Mouse (Mus musculus): ENCODE results near the gene Fndc9. TPM values are rescaled to one million over a fixed set of nuclear protein-coding genes. Genes with fewer than 3 reads are reported as not detected.

Gene Fndc9
- polyA plus RNA-seq (2014; fragmentation: Nextera tagmentation; extraction: Ambion mirVana), result 0.11 and 0.16 TPM in 2 replicates

DNA sequence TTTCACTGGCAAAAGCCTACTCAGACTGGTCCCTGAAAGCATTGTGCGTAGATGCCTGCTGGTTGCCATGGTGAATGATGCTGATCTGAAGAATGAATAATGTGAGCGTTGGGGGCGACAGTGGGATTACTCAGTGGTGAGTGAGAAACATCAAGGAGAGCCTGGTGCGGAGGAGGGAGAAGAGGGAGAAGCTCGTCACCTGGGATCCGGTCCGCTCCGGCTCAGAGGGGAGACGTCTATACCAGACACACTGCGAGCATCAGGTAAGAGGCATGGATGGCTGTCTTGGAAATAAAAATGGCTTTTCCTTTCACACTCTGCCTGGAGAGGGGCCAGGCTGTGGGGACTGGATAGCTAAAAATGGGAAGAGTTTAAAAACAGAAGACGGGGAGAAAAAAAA, at the start of gene Fndc9:
Gene Fndc9 (plus strand): TSS at position 198 of the 400 bp plus-strand sequence.
- Histone ChIP-seq H3K9ac (ENCODE audit: low read length) (no peak within 1 kb of the TSS), H3K4me2 (ENCODE audit: low read depth, severe bottlenecking) (no peak within 1 kb of the TSS), H3K4me3 (ENCODE audit: low read depth, low read length) (no peak within 1 kb of the TSS), H3K4me1 (ENCODE audit: control insufficient read depth, insufficient read depth, low read length) (no peaks in the 10 kb centered on the region), H3K9me3 (ENCODE audit: control insufficient read depth, low read length) (no peaks in the 10 kb centered on the region), H3K27ac (replicated peaks; ENCODE audit: low read depth, low read length) (no peak within 1 kb of the TSS), H3K36me3 (ENCODE audit: control insufficient read depth, insufficient read depth, low read length) (no peaks in the 10 kb centered on the region; the same call in 1 of the 2 replicates), H3K27me3 (ENCODE audit: control insufficient read depth, insufficient read depth, low read length) (no peaks in the 10 kb centered on the region)
- ATAC-seq (ENCODE audit: insufficient number of reproducible peaks, low FRiP score, low TSS enrichment, low read depth) (no peak), DNase-seq (ENCODE audit: low spot score) (no peak)
- WGBS, result 80% methylated on average over 11 of the region's 11 CpGs

DNA sequence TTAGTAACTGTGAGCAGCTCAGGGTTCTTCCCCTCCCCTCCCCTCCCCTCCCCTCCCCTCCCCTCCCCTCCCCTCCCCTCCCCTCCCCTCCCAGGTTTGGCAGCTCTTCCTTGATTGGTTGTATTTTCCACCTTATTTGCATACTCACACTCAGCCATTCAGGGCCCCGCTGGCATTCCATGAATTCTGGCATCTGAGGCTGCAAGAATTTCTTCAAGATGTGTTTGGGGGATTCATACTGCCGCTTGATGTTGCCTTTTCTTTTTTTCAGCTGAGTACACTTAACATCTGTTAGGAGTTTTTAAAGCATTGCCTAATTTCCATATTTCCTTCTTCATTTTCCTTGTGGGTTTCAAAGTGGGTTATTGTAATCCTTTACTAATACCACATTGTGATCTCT, 47.0 kb upstream of the Fndc9 start:
- Histone ChIP-seq H3K27ac (replicated peaks; ENCODE audit: low read depth, low read length) (no peak overlapping the region), H3K4me2 (ENCODE audit: low read depth, severe bottlenecking) (no peak overlapping the region), H3K4me3 (ENCODE audit: low read depth, low read length) (no peak overlapping the region), H3K9me3 (ENCODE audit: control insufficient read depth, low read length) (no peaks in the 10 kb centered on the region), H3K9ac (ENCODE audit: low read length) (no peak overlapping the region), H3K27me3 (ENCODE audit: control insufficient read depth, insufficient read depth, low read length) (no peaks in the 10 kb centered on the region), H3K4me1 (ENCODE audit: control insufficient read depth, insufficient read depth, low read length) (peaks cover 3% of the 10 kb centered on the region; the same call in 1 of the 2 replicates), H3K36me3 (ENCODE audit: control insufficient read depth, insufficient read depth, low read length) (no peaks in the 10 kb centered on the region)
- ATAC-seq (ENCODE audit: insufficient number of reproducible peaks, low FRiP score, low TSS enrichment, low read depth), result no peak
- no peak for DNase-seq (ENCODE audit: low spot score)
- WGBS, result 75% methylated on average over 2 of the region's 2 CpGs

GRCm38 (mm10) chr11:46194175-46194574, 41.2 kb upstream of the Fndc9 start:
- Histone ChIP-seq H3K4me2 (ENCODE audit: low read depth, severe bottlenecking) (no peak overlapping the region), H3K27me3 (ENCODE audit: control insufficient read depth, insufficient read depth, low read length) (no peaks in the 10 kb centered on the region), H3K27ac (replicated peaks; ENCODE audit: low read depth, low read length) (no peak overlapping the region), H3K9me3 (ENCODE audit: control insufficient read depth, low read length) (no peaks in the 10 kb centered on the region), H3K4me1 (ENCODE audit: control insufficient read depth, insufficient read depth, low read length) (no peaks in the 10 kb centered on the region), H3K36me3 (ENCODE audit: control insufficient read depth, insufficient read depth, low read length) (peaks cover 3% of the 10 kb centered on the region; the same call in 1 of the 2 replicates), H3K9ac (ENCODE audit: low read length) (no peak overlapping the region), H3K4me3 (ENCODE audit: low read depth, low read length) (no peak overlapping the region)
- ATAC-seq (ENCODE audit: insufficient number of reproducible peaks, low FRiP score, low TSS enrichment, low read depth), result no peak
- no peak for DNase-seq (ENCODE audit: low spot score)
- WGBS, result 60% methylated on average over 4 of the region's 4 CpGs

GRCm38 (mm10) chr11:46200664-46201063, 34.7 kb upstream of the Fndc9 start:
- no peak overlapping the region for H3K4me3 ChIP-seq (ENCODE audit: low read depth, low read length)
- H3K4me2 ChIP-seq (ENCODE audit: low read depth, severe bottlenecking), result no peak overlapping the region
- no peaks in the 10 kb centered on the region for H3K27me3 ChIP-seq (ENCODE audit: control insufficient read depth, insufficient read depth, low read length)
- 93% methylated on average over 11 of the region's 11 CpGs for WGBS
- H3K27ac ChIP-seq (replicated peaks; ENCODE audit: low read depth, low read length), result no peak overlapping the region
- H3K36me3 ChIP-seq (ENCODE audit: control insufficient read depth, insufficient read depth, low read length), result peaks cover 3% of the 10 kb centered on the region; the same call in 1 of the 2 replicates
- ATAC-seq (ENCODE audit: insufficient number of reproducible peaks, low FRiP score, low TSS enrichment, low read depth) (no peak), DNase-seq (ENCODE audit: low spot score) (no peak)
- H3K9ac ChIP-seq (ENCODE audit: low read length), result no peak overlapping the region
- H3K9me3 ChIP-seq (ENCODE audit: control insufficient read depth, low read length), result no peaks in the 10 kb centered on the region
- H3K4me1 ChIP-seq (ENCODE audit: control insufficient read depth, insufficient read depth, low read length), result peaks cover 4% of the 10 kb centered on the region

DNA sequence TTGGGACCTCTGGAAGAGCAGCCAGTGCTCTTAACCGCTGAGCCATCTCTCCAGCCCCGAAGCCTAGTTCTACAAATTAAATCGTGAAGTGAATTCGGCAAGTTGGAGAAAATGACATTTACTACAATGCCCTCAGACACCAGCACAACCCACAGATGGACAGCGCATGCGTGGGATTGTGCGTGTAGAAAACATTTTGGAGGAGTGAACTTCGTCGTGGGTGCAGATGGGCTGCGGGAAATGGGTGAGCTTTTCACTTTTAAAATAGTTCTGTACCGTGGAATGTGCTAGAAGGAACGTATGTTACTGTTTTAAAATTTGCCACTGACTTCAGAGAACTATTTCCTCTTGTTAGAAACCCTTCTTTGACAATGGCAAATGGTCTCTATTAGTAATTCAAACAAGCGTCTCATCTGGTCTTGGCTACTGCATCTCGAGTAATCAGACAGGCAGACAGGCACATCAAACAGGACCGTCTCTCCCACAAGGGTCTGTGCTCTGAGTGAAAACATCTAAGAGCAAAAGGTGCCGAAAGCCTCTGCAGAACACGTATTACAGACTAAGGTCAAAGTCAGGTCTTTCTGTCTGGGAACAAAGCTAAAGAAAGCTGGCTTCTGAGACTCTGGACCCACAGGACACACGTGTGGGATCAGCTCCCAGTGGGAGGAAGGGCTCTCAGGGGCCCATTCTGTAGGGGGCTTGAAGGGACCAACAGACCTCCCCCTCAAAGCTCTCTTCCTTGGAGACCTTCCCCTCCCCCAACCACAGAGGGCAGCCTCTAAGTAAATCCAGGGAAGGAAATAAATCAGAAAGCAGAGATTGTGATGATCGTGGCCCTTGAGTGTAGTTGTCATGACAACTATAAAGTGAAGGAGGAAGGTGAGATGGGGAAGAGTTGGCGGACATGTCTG, 33.4 kb upstream of the Fndc9 start:
- peaks cover 3% of the 10 kb centered on the region; the same call in 1 of the 2 replicates for H3K36me3 ChIP-seq (ENCODE audit: control insufficient read depth, insufficient read depth, low read length)
- no peak overlapping the region for H3K4me3 ChIP-seq (ENCODE audit: low read depth, low read length)
- no peak overlapping the region for H3K9ac ChIP-seq (ENCODE audit: low read length)
- H3K27ac ChIP-seq (replicated peaks; ENCODE audit: low read depth, low read length), result no peak overlapping the region
- no peaks in the 10 kb centered on the region for H3K9me3 ChIP-seq (ENCODE audit: control insufficient read depth, low read length)
- no peaks in the 10 kb centered on the region for H3K27me3 ChIP-seq (ENCODE audit: control insufficient read depth, insufficient read depth, low read length)
- DNase-seq (ENCODE audit: low spot score), result peak; percentile 47
- H3K4me2 ChIP-seq (ENCODE audit: low read depth, severe bottlenecking), result no peak overlapping the region
- H3K4me1 ChIP-seq (ENCODE audit: control insufficient read depth, insufficient read depth, low read length), result peaks cover 4% of the 10 kb centered on the region
- WGBS, result 43% methylated on average over 20 of the region's 20 CpGs
- no peak for ATAC-seq (ENCODE audit: insufficient number of reproducible peaks, low FRiP score, low TSS enrichment, low read depth)

DNA sequence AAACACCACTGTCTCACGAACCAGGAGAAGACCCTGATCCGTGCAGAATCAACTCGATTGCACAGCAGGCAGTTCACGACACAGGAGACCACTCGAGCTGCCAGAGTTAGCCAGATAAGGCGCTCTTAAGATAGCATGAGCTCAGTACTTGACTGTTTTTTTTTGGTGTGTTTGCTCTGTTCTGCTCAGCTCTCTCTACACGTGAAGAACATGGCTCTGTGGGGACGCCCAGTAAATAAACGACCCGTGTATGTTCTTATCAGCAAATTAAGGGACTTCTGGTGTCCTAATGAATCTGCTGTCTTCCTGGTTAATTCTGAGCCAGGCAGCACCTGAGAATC, 32.8 kb upstream of the Fndc9 start:
- Histone ChIP-seq H3K4me3 (ENCODE audit: low read depth, low read length) (no peak overlapping the region), H3K9ac (ENCODE audit: low read length) (no peak overlapping the region), H3K4me2 (ENCODE audit: low read depth, severe bottlenecking) (no peak overlapping the region), H3K27me3 (ENCODE audit: control insufficient read depth, insufficient read depth, low read length) (no peaks in the 10 kb centered on the region), H3K9me3 (ENCODE audit: control insufficient read depth, low read length) (no peaks in the 10 kb centered on the region), H3K4me1 (ENCODE audit: control insufficient read depth, insufficient read depth, low read length) (peaks cover 4% of the 10 kb centered on the region), H3K36me3 (ENCODE audit: control insufficient read depth, insufficient read depth, low read length) (peaks cover 3% of the 10 kb centered on the region; the same call in 1 of the 2 replicates), H3K27ac (replicated peaks; ENCODE audit: low read depth, low read length) (no peak overlapping the region)
- DNase-seq (ENCODE audit: low spot score), result no peak
- 63% methylated on average over 10 of the region's 10 CpGs for WGBS
- ATAC-seq (ENCODE audit: insufficient number of reproducible peaks, low FRiP score, low TSS enrichment, low read depth), result no peak

DNA sequence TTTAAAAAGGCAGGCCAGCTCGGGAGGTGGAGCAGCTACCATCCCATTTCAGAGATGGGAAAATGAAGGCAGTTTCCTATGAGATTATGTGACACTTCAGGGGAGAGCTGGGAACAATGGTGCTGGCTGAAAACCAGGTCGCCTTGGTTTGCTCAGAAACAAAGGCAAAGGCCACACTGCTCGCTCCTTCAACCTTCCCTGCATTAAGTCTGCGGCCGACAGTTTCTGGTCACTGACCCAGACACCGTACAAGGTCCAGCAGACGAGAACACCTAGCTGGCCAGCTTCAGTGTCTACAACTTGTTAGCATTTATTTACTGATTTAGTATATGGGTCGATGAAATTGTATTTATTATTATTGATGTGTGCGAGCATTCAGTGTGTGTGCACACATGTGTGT, 30.5 kb upstream of the Fndc9 start:
- 88% methylated on average over 9 of the region's 9 CpGs for WGBS

DNA sequence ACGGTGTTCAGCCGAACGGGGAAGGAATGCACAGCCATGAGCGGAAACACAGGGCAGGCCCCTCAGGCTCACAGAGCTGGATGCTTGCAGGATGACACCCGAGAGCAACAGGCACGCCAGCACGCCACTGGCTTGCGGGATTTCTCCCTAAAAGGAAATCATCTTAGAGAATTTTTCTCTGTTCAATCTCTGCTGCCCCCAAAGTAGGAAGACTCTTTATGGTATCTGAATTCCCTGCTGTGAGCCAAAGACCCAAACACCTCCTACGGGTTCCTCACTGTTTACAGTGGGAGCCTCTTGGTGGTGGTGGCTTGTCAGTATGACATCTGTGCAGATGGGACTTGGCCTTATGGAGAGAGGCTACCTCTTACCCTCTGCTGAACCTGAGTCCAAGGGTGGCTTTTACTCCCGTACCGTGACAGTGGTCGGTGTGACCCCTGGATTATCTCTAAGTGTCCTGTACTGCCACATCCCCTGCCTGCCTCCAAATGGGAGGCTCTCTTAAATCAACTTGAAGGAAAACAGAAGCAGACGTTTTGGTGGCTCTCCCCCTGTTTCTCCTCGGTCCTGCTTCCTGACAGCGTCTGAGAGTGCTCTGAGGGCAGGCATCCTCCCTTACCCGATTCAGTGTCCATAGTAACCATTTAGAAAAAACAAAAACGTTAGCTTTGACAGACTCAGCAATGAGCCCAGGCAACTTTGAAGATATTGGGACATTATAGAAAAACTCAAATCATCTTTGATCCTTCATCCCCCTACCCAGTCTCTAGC, 29.5 kb upstream of the Fndc9 start:
- Histone ChIP-seq H3K9me3 (ENCODE audit: control insufficient read depth, low read length) (no peaks in the 10 kb centered on the region), H3K4me2 (ENCODE audit: low read depth, severe bottlenecking) (no peak overlapping the region), H3K27ac (replicated peaks; ENCODE audit: low read depth, low read length) (no peak overlapping the region), H3K4me1 (ENCODE audit: control insufficient read depth, insufficient read depth, low read length) (peaks cover 4% of the 10 kb centered on the region), H3K36me3 (ENCODE audit: control insufficient read depth, insufficient read depth, low read length) (no peaks in the 10 kb centered on the region), H3K27me3 (ENCODE audit: control insufficient read depth, insufficient read depth, low read length) (no peaks in the 10 kb centered on the region), H3K4me3 (ENCODE audit: low read depth, low read length) (no peak overlapping the region), H3K9ac (ENCODE audit: low read length) (no peak overlapping the region)
- 43% methylated on average over 17 of the region's 17 CpGs for WGBS
- ATAC-seq (ENCODE audit: insufficient number of reproducible peaks, low FRiP score, low TSS enrichment, low read depth) (no peak), DNase-seq (ENCODE audit: low spot score) (no peak)

More for the DNA sequence above, 30.5 kb upstream of the Fndc9 start:
- Histone ChIP-seq H3K27me3 (ENCODE audit: control insufficient read depth, insufficient read depth, low read length) (no peaks in the 10 kb centered on the region), H3K27ac (replicated peaks; ENCODE audit: low read depth, low read length) (no peak overlapping the region), H3K4me2 (ENCODE audit: low read depth, severe bottlenecking) (no peak overlapping the region), H3K9me3 (ENCODE audit: control insufficient read depth, low read length) (no peaks in the 10 kb centered on the region), H3K9ac (ENCODE audit: low read length) (no peak overlapping the region), H3K4me3 (ENCODE audit: low read depth, low read length) (no peak overlapping the region), H3K4me1 (ENCODE audit: control insufficient read depth, insufficient read depth, low read length) (peaks cover 4% of the 10 kb centered on the region), H3K36me3 (ENCODE audit: control insufficient read depth, insufficient read depth, low read length) (no peaks in the 10 kb centered on the region)
- ATAC-seq (ENCODE audit: insufficient number of reproducible peaks, low FRiP score, low TSS enrichment, low read depth), result no peak
- no peak for DNase-seq (ENCODE audit: low spot score)
